Mouse (Mus musculus) small intestine, adult 2 months (tissue): Measurements from ENCODE around the gene Nkx1-2. TPM values are rescaled to one million over a fixed set of nuclear protein-coding genes. Genes with fewer than 3 reads are reported as not detected.

Experiments
- H3K27ac ChIP-seq: fragments of 200-500 bp; 2 replicates; pipeline ENCODE4 v1.5.1; 2012; ENCODE audit warnings: low read depth, low read length, control low read depth, inconsistent platforms; ENCODE audit not compliant: insufficient read depth
- H3K27me3 ChIP-seq: fragments of 200-500 bp; 2 replicates; pipeline ENCODE4 v1.6.1; 2012; ENCODE audit warnings: mild to moderate bottlenecking, moderate library complexity, low read length, inconsistent platforms; ENCODE audit not compliant: control insufficient read depth, insufficient read depth
- H3K36me3 ChIP-seq: fragments of 200-500 bp; 2 replicates; pipeline ENCODE4 v1.6.1; 2012; ENCODE audit warnings: mild to moderate bottlenecking, low read length, control low read depth, inconsistent platforms; ENCODE audit not compliant: control insufficient read depth, insufficient read depth
- H3K4me1 ChIP-seq: fragments of 200-500 bp; 2 replicates; pipeline ENCODE4 v1.6.1; 2012; ENCODE audit warnings: low read length, inconsistent platforms, mixed read lengths; ENCODE audit not compliant: control insufficient read depth, insufficient read depth, insufficient read length
- H3K4me3 ChIP-seq: fragments of 200-500 bp; 2 replicates; pipeline ENCODE4 v1.5.1; 2012; ENCODE audit warnings: low read depth, mild to moderate bottlenecking, control low read depth, inconsistent platforms, low read length, moderate library complexity
- CTCF ChIP-seq: fragments of 200-500 bp; IDR thresholded peaks from 2 replicates; pipeline ENCODE4 v1.5.1; 2012; ENCODE audit warnings: low read depth, mild to moderate bottlenecking, control low read depth, inconsistent platforms, low read length, moderate library complexity, mixed read lengths; ENCODE audit not compliant: insufficient replicate concordance, insufficient read length; ENCODE audit errors: extremely low read depth
- POLR2A ChIP-seq: fragments of 200-500 bp; IDR thresholded peaks from 2 replicates; pipeline ENCODE4 v1.6.1; 2012; ENCODE audit warnings: low read depth, mild to moderate bottlenecking, control low read depth, inconsistent platforms, low read length, moderate library complexity
- WGBS: fragments of 180-500 bp; shearing (Covaris S2); methylation state at CpG from one replicate; pipeline ENCODE4 v1.1.7; 2018; 5-methylcytosine and 5-hydroxymethylcytosine counted together
- polyA plus RNA-seq: library from polyadenylated mRNA; depleted of rRNA; stranded (reverse); fragments of >200 nt; gene quantifications from 2 replicates; pipeline ENCODE4 v1.2.3, GENCODE M21; 2012; rRNA removed

Nkx1-2 gene
- polyA plus RNA-seq, 1 experiment = 0.24 TPM

DNA sequence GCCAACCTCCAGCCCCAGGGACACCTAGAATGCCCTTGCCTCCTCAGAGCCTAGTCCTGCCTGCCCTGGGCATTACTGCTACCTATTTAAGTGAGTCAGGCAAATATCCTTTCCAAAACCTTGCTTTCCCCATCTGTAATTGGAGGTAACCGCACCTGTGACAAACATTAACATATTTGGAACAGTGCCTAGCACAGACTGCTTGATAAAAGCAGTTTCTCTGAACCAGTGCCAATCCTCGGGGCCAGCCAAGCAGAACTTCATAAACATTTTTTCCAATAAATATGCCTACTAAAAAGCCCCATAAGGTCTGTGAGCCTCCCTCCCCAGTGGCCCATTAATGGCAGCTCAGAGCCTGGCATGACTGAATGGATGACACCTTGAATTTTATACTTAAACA lies 45.3 kb downstream of the Nkx1-2 start:
- Histone ChIP-seq H3K27me3 (no peaks in the 10 kb centered on the region), H3K4me1 (no peaks in the 10 kb centered on the region; the same call in 1 of the 2 replicates), H3K4me3 (no peak overlapping the region), H3K27ac (no peak overlapping the region), H3K36me3 (peaks cover 21% of the 10 kb centered on the region)
- TF ChIP-seq POLR2A (no peak), CTCF (no peak)
- whole genome bisulfite sequencing = 14% methylated on average over 2 of the region's 2 CpGs

DNA sequence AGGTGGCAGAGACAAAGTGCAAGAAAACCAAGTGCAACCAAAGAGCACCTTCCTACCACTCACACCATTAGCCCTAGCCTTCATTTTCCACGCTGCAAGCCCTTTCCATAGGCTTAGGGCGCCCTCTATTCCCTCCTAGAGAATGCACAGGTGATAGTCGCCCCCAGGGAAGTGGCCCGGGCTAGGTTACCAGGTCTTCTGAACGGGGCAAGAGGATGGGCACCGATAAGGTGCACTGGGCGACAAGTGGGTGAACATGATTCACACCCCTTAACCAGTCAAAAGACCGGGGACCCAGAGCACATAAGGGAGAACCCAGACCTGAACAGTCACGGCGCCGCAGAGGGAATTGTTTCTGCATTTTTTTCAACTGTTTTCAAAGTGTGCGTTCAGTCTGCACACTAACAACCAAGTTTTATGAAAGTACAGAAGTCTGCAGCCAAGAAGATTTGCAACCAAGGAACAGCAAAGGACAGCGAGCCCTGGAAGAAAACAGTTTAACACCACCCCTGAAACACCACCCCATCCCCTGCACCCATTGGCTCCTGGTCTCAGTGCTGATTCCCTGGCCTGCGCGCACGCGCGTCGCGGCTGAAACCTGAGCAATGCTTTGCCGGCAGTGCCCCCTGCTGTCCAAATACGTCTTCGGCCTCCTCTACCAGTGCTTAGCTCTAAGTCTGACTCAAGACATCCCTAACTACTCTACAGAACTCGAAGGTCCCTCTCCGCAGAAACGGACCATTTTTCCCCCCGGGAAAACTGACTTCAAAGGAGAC lies 47.9 kb downstream of the Nkx1-2 start:
- Histone ChIP-seq H3K27ac (peak overlapping the region; percentile 26; the same call in 1 of the 2 replicates), H3K36me3 (peaks cover under 1% of the 10 kb centered on the region; the same call in 1 of the 2 replicates), H3K27me3 (no peaks in the 10 kb centered on the region), H3K4me3 (peak overlapping the region; percentile 66), H3K4me1 (no peaks in the 10 kb centered on the region; the same call in 1 of the 2 replicates)
- TF ChIP-seq POLR2A (no peak), CTCF (peak; percentile 90)
- under 1% methylated on average over 27 of the region's 27 CpGs for WGBS

DNA sequence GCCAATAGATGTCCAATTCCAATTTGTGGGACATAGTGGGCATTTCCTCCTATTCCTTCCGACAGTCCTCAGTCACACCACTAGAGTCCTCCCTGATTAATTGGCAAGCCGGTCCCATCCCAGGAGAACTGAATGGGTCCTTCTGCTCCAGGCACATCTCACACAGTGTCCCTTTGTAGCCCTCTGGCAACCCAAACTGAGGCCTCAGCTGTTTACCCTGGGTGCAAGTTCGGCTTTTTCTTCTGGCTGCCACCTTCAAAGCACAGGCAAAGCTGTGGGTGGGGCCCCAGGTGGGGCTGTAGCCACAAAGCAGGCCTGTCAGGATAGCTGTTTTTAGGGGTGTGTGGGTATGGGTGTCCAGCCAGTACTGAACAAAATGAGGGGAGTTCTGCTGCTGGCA lies 52.3 kb downstream of the Nkx1-2 start:
- H3K27me3 ChIP-seq = no peaks in the 10 kb centered on the region
- TF ChIP-seq POLR2A (no peak), CTCF (no peak)
- H3K36me3 ChIP-seq = no peaks in the 10 kb centered on the region
- WGBS = 73% methylated on average over 3 of the region's 3 CpGs
- no peak overlapping the region for H3K4me3 ChIP-seq
- H3K4me1 ChIP-seq = no peaks in the 10 kb centered on the region; the same call in 1 of the 2 replicates
- H3K27ac ChIP-seq = no peak overlapping the region

Other genes starting within 250 kb of the Nkx1-2 start
- 37.4 and 251 TPM in 2 replicates for gene Oat, start 23.2 kb downstream of the Nkx1-2 start, polyA plus RNA-seq
- 8.2 and 36.1 TPM in 2 replicates for gene Lhpp, start 11.0 kb upstream of the Nkx1-2 start, polyA plus RNA-seq
- gene Fam53b, start 214.2 kb upstream of the Nkx1-2 start, polyA plus RNA-seq = 24.6 and 55.7 TPM in 2 replicates